Mouse (Mus musculus) midbrain, embryonic 10.5 days (tissue): ENCODE measurements around the gene Mettl14. TPM values are rescaled to one million over a fixed set of nuclear protein-coding genes. Genes with fewer than 3 reads are reported as not detected.

ENCODE experiments used
- DNase-seq: peaks from one replicate; pipeline ENCODE4 v3.0.0-alpha.2; 2017; ENCODE audit warnings: low spot score
- H3K27ac ChIP-seq: fragments of 300-500 bp; sonication (generic); replicated peaks from 2 replicates; pipeline ENCODE4 v1.5.1; 2016; ENCODE audit warnings: mild to moderate bottlenecking
- H3K27me3 ChIP-seq: fragments of 300-500 bp; sonication (generic); 2 replicates; pipeline ENCODE4 v1.6.1; 2016; ENCODE audit warnings: low read depth, mild to moderate bottlenecking; ENCODE audit not compliant: poor library complexity, severe bottlenecking
- H3K36me3 ChIP-seq: fragments of 300-500 bp; sonication (generic); 2 replicates; pipeline ENCODE4 v1.6.1; 2016; ENCODE audit warnings: mild to moderate bottlenecking, moderate library complexity
- H3K4me1 ChIP-seq: fragments of 300-500 bp; sonication (generic); 2 replicates; pipeline ENCODE4 v1.6.1; 2016
- H3K4me3 ChIP-seq: fragments of 300-500 bp; sonication (generic); 2 replicates; pipeline ENCODE4 v1.5.1; 2016; ENCODE audit warnings: mild to moderate bottlenecking, moderate library complexity
- H3K9me3 ChIP-seq: fragments of 300-500 bp; sonication (generic); replicated peaks from 2 replicates; pipeline ENCODE4 v1.6.1; 2016; ENCODE audit warnings: mild to moderate bottlenecking
- WGBS: fragments of 180-500 bp; shearing (Covaris S2); methylation state at CpG from one replicate; pipeline ENCODE4 v1.1.7; 2016; 5-methylcytosine and 5-hydroxymethylcytosine counted together
- polyA plus RNA-seq: library from polyadenylated mRNA; unstranded; fragments of >200 nt; fragmentation: Nextera tagmentation; extraction: Ambion mirVana; gene quantifications from 2 replicates; pipeline ENCODE4 v1.2.1, GENCODE M21; 2016

Gene Mettl14
- polyA plus RNA-seq, 1 experiment from 2014 or later: 36.3 TPM

GRCm38 (mm10) chr3:123330221-123330620 lies 55.7 kb downstream of the Mettl14 start:
- no peak overlapping the region for H3K4me3 ChIP-seq
- no peaks in the 10 kb centered on the region for H3K9me3 ChIP-seq
- H3K27ac ChIP-seq: no peak overlapping the region
- no peaks in the 10 kb centered on the region for H3K4me1 ChIP-seq
- no peaks in the 10 kb centered on the region for H3K36me3 ChIP-seq
- H3K27me3 ChIP-seq: no peaks in the 10 kb centered on the region
- 88% methylated on average over 4 of the region's 4 CpGs for WGBS
- no peak for DNase-seq

- 74% methylated on average over 6 of the region's 6 CpGs for WGBS
- DNase-seq: no peak
Observed at GRCm38 (mm10) chr3:123329251-123329650, 56.7 kb downstream of the Mettl14 start.

GRCm38 (mm10) chr3:123324326-123324725 lies 61.6 kb downstream of the Mettl14 start:
- Histone ChIP-seq H3K36me3 (no peaks in the 10 kb centered on the region), H3K27me3 (no peaks in the 10 kb centered on the region), H3K4me1 (no peaks in the 10 kb centered on the region), H3K9me3 (no peaks in the 10 kb centered on the region), H3K27ac (no peak overlapping the region), H3K4me3 (no peak overlapping the region)
- WGBS: 87% methylated on average over 4 of the region's 4 CpGs
- no peak for DNase-seq

More at GRCm38 (mm10) chr3:123329251-123329650, 56.7 kb downstream of the Mettl14 start:
- Histone ChIP-seq H3K27ac (no peak overlapping the region), H3K9me3 (no peaks in the 10 kb centered on the region), H3K4me3 (no peak overlapping the region), H3K27me3 (no peaks in the 10 kb centered on the region), H3K36me3 (no peaks in the 10 kb centered on the region), H3K4me1 (no peaks in the 10 kb centered on the region)

GRCm38 (mm10) chr3:123322147-123322546 lies 63.8 kb downstream of the Mettl14 start:
- no peaks in the 10 kb centered on the region for H3K4me1 ChIP-seq
- DNase-seq: no peak
- 42% methylated on average over 1 of the region's 1 CpGs for WGBS
- H3K9me3 ChIP-seq: no peaks in the 10 kb centered on the region
- no peaks in the 10 kb centered on the region for H3K36me3 ChIP-seq
- no peak overlapping the region for H3K4me3 ChIP-seq
- H3K27me3 ChIP-seq: no peaks in the 10 kb centered on the region
- no peak overlapping the region for H3K27ac ChIP-seq

- no peak overlapping the region for H3K4me3 ChIP-seq
- no peaks in the 10 kb centered on the region for H3K36me3 ChIP-seq
- no peaks in the 10 kb centered on the region for H3K27me3 ChIP-seq
- DNase-seq: no peak
- H3K4me1 ChIP-seq: no peaks in the 10 kb centered on the region
- whole genome bisulfite sequencing: 87% methylated on average over 6 of the region's 6 CpGs
- no peak overlapping the region for H3K27ac ChIP-seq
- H3K9me3 ChIP-seq: no peaks in the 10 kb centered on the region
Observed at GRCm38 (mm10) chr3:123321612-123322011, 64.3 kb downstream of the Mettl14 start.

- no peaks in the 10 kb centered on the region for H3K27me3 ChIP-seq
- H3K27ac ChIP-seq: no peak overlapping the region
- no peak overlapping the region for H3K4me3 ChIP-seq
- no peaks in the 10 kb centered on the region for H3K9me3 ChIP-seq
- H3K4me1 ChIP-seq: no peaks in the 10 kb centered on the region
- no peak for DNase-seq
- no peaks in the 10 kb centered on the region for H3K36me3 ChIP-seq
- WGBS: 84% methylated on average over 9 of the region's 9 CpGs
Observed at GRCm38 (mm10) chr3:123320341-123320740, 65.6 kb downstream of the Mettl14 start.

Other genes with a start within 250 kb of the Mettl14 start
- gene Synpo2, start 150.0 kb downstream of the Mettl14 start, polyA plus RNA-seq: 3.3 and 4.8 TPM in 2 replicates
- 21.6 and 23.1 TPM in 2 replicates for gene Sec24d, start 118.7 kb downstream of the Mettl14 start, polyA plus RNA-seq
- 5.2 and 6.6 TPM in 2 replicates for gene Prss12, start 60.8 kb upstream of the Mettl14 start, polyA plus RNA-seq